9 mouse cellular contexts compared by ENCODE assay signal in genomic region chr5:114537308-114538020, GRCm38 (mm10). TPM values are rescaled to one million over a fixed set of nuclear protein-coding genes. Genes with fewer than 3 reads are reported as not detected.
DNase-seq lines count a peak whose midpoint lies in the region; ATAC-seq and TF ChIP-seq lines count a peak whose summit lies in the region.
"Had no signal": no experiment of that assay in that cellular context is flagged by ENCODE, and none has a peak within 500 bp of the region (broad histone marks: within the 10 kb centered on the region; RNA-seq: fewer than 3 reads in every experiment).

No protein-coding gene starts in this region.

- H3K4me1 ChIP-seq in kidney, postnatal 0 days (replicated peaks; ENCODE audit: insufficient read depth, low read length): no peaks in the 10 kb centered on the region
- H3K4me1 ChIP-seq in hindbrain, postnatal 0 days (ENCODE audit: insufficient read depth, low read length): 0 out of 2 replicates have a peak, but pooled peaks cover 4% of the 10 kb centered on the region
- peaks cover 17% of the 10 kb centered on the region for H3K4me1 ChIP-seq in neural tube, embryonic 12.5 days

- no peak overlapping the region for H3K27ac ChIP-seq in kidney, postnatal 0 days
- no peak overlapping the region; the same call in 1 of the 2 replicates for H3K27ac ChIP-seq in hindbrain, postnatal 0 days
- H3K27ac ChIP-seq in neural tube, embryonic 12.5 days: no peak overlapping the region
- H3K27ac ChIP-seq: macrophage had no signal

- H3K9me3 ChIP-seq in kidney, postnatal 0 days (replicated peaks; ENCODE audit: low read length): no peaks in the 10 kb centered on the region
- H3K9me3 ChIP-seq in hindbrain, postnatal 0 days (ENCODE audit: low read length): no peaks in the 10 kb centered on the region
- H3K9me3 ChIP-seq in neural tube, embryonic 12.5 days: no peaks in the 10 kb centered on the region

- 9% methylated on average over 26 of the region's 26 CpGs for WGBS in kidney, postnatal 0 days
- WGBS in hindbrain, postnatal 0 days: 8% methylated on average over 26 of the region's 26 CpGs
- 7% methylated on average over 26 of the region's 26 CpGs for WGBS in neural tube, embryonic 12.5 days

- peak overlapping the region; percentile 31; the same call in 1 of the 2 replicates for H3K4me2 ChIP-seq in kidney, postnatal 0 days (ENCODE audit: low read length)
- H3K4me2 ChIP-seq in hindbrain, postnatal 0 days (ENCODE audit: low read depth, low read length): peak overlapping the region; percentile 42
- H3K4me2 ChIP-seq in neural tube, embryonic 12.5 days (replicated peaks): peak overlapping the region; percentile 18

- peak; percentile 13 for DNase-seq in kidney, postnatal 0 days (ENCODE audit: low spot score)
- no peak for DNase-seq in kidney, adult 18-20 months
- DNase-seq in embryo, embryonic 9.5 days (ENCODE audit: extremely low spot score): peak; percentile 63
- DNase-seq in hindbrain, postnatal 0 days (ENCODE audit: low spot score): peak; percentile 77
- DNase-seq in natural killer cell, adult 2 months (ENCODE audit: low spot score in 2 of 2): no peak
- no peak for DNase-seq in cerebellum, adult 11-12 months

- no peaks in the 10 kb centered on the region for H3K36me3 ChIP-seq in kidney, postnatal 0 days (ENCODE audit: insufficient read depth, low read length)
- no peaks in the 10 kb centered on the region for H3K36me3 ChIP-seq in hindbrain, postnatal 0 days (ENCODE audit: insufficient read depth, low read length)
- no peaks in the 10 kb centered on the region for H3K36me3 ChIP-seq in neural tube, embryonic 12.5 days

- H3K9ac ChIP-seq in kidney, postnatal 0 days (ENCODE audit: low read depth, low read length): 0 out of 2 replicates have a peak overlapping the region, but pooled peaks have one; percentile 28
- H3K9ac ChIP-seq in hindbrain, postnatal 0 days (replicated peaks; ENCODE audit: low read length): 0 out of 2 replicates have a peak overlapping the region, but pooled peaks have one; percentile 5
- no peak overlapping the region for H3K9ac ChIP-seq in neural tube, embryonic 12.5 days

- ATAC-seq in kidney, postnatal 0 days (replicated peaks; ENCODE audit: low FRiP score, low read depth): no peak
- ATAC-seq in hindbrain, postnatal 0 days: peak; percentile 60; the same call in 1 of the 2 replicates
- peak; percentile 44; the same call in 1 of the 2 replicates for ATAC-seq in neural tube, embryonic 12.5 days (ENCODE audit: low FRiP score, low read depth)
- ATAC-seq in monocyte, adult 5-6 weeks (replicated peaks; ENCODE audit: insufficient number of reproducible peaks, low FRiP score, low TSS enrichment, poor library complexity, severe bottlenecking): no peak

- H3K27me3 ChIP-seq in kidney, postnatal 0 days (ENCODE audit: insufficient read depth, low read length): no peaks in the 10 kb centered on the region; the same call in 1 of the 2 replicates
- H3K27me3 ChIP-seq in hindbrain, postnatal 0 days (ENCODE audit: insufficient read depth, low read length): no peaks in the 10 kb centered on the region
- peaks cover 19% of the 10 kb centered on the region for H3K27me3 ChIP-seq in neural tube, embryonic 12.5 days (replicated peaks)

- no peak for TF ChIP-seq CTCF in kidney, postnatal 0 days (IDR thresholded peaks at IDR 0.05; ENCODE audit: low read depth)
- TF ChIP-seq CTCF in hindbrain, postnatal 0 days (IDR thresholded peaks at IDR 0.05; ENCODE audit: low read depth): no peak

- no peak overlapping the region for H3K4me3 ChIP-seq in kidney, postnatal 0 days (replicated peaks; ENCODE audit: low read depth, low read length)
- peak overlapping the region; percentile 10; the same call in 1 of the 2 replicates for H3K4me3 ChIP-seq in hindbrain, postnatal 0 days (ENCODE audit: low read length)
- no peak overlapping the region for H3K4me3 ChIP-seq in neural tube, embryonic 12.5 days

RNA-seq across cellular contexts. Expression of gene Fam222a, which starts 30.4 kb away (rescaled TPM):
- 5.0 and 5.8 TPM in 2 replicates for polyA plus RNA-seq in kidney, postnatal 0 days (2015; fragmentation: Nextera tagmentation; extraction: Ambion mirVana)
- 11.7 and 15.1 TPM in 2 replicates for total RNA-seq in hindbrain, postnatal 0 days (2014; rRNA removed)
- 2.8 and 2.9 TPM in 2 replicates for polyA plus RNA-seq in hindbrain, postnatal 0 days (2015; fragmentation: Nextera tagmentation; extraction: Ambion mirVana)
- 7.2 and 8.0 TPM in 2 replicates for polyA plus RNA-seq in neural tube, embryonic 12.5 days (2016; fragmentation: Nextera tagmentation; extraction: Ambion mirVana)
- 0.75 TPM in 1 of 3 replicates, not detected in the others for total RNA-seq in monocyte, adult 5-6 weeks (2017)

Comparison
In these comparisons a context has a peak if more than half of its experiments do, and no peak if none do; other contexts are left out.
1. DNase-seq: peak in kidney, postnatal 0 days (single experiment), embryo, embryonic 9.5 days (single experiment) and hindbrain, postnatal 0 days (single experiment); none in kidney, adult 18-20 months (single experiment), natural killer cell, adult 2 months (0 of 2) and cerebellum, adult 11-12 months (single experiment).
2. ATAC-seq: peak in hindbrain, postnatal 0 days (single experiment) and neural tube, embryonic 12.5 days (single experiment); none in kidney, postnatal 0 days (single experiment) and monocyte, adult 5-6 weeks (single experiment).
3. Peak in every context shown above with its lines, with median percentiles within 50 percentile points of each other: H3K4me2 ChIP-seq.